Mouse (Mus musculus) neural tube, embryonic 11.5 days (tissue): ENCODE measurements around the gene Arhgef28. TPM values are rescaled to one million over a fixed set of nuclear protein-coding genes. Genes with fewer than 3 reads are reported as not detected.

Experiments
- ATAC-seq: fragments of 200-750 bp; cut with Nextera tagmentation; 2 replicates; pipeline ENCODE4 v1.8.0; 2017; ENCODE audit warnings: moderate number of reproducible peaks, mild to moderate bottlenecking, moderate TSS enrichment, moderate library complexity; ENCODE audit not compliant: insufficient read depth, low FRiP score, low TSS enrichment
- DNase-seq: peaks from one replicate; pipeline ENCODE4 v3.0.0-alpha.2; 2015; ENCODE audit warnings: low spot score
- H3K27ac ChIP-seq: fragments of 300-500 bp; sonication (generic); 2 replicates; pipeline ENCODE4 v1.5.1; 2014; ENCODE audit warnings: low read depth, mild to moderate bottlenecking, low read length
- H3K27me3 ChIP-seq: fragments of 300-500 bp; sonication (generic); 2 replicates; pipeline ENCODE4 v1.6.1; 2014; ENCODE audit warnings: mild to moderate bottlenecking, low read length, mixed read lengths; ENCODE audit not compliant: control insufficient read depth, insufficient read depth
- H3K36me3 ChIP-seq: fragments of 300-500 bp; sonication (generic); 2 replicates; pipeline ENCODE4 v1.6.1; 2014; ENCODE audit warnings: mild to moderate bottlenecking, low read length, moderate library complexity, mixed read lengths; ENCODE audit not compliant: control insufficient read depth, insufficient read depth
- H3K4me1 ChIP-seq: fragments of 300-500 bp; sonication (generic); 2 replicates; pipeline ENCODE4 v1.6.1; 2014; ENCODE audit warnings: low read length, mixed read lengths; ENCODE audit not compliant: control insufficient read depth, insufficient read depth
- H3K4me2 ChIP-seq: fragments of 300-500 bp; sonication (generic); 2 replicates; pipeline ENCODE4 v1.6.1; 2014; ENCODE audit warnings: low read depth, mild to moderate bottlenecking, moderate library complexity
- H3K4me3 ChIP-seq: fragments of 300-500 bp; sonication (generic); 2 replicates; pipeline ENCODE4 v1.5.1; 2014; ENCODE audit warnings: low read depth, low read length
- H3K9ac ChIP-seq: fragments of 300-500 bp; sonication (generic); 2 replicates; pipeline ENCODE4 v1.6.1; 2014; ENCODE audit warnings: mild to moderate bottlenecking, low read length
- H3K9me3 ChIP-seq: fragments of 300-500 bp; sonication (generic); 2 replicates; pipeline ENCODE4 v1.6.1; 2016; ENCODE audit warnings: low read length; ENCODE audit not compliant: control insufficient read depth
- WGBS: fragments of 180-500 bp; shearing (Covaris S2); extraction: QIAGEN DNeasy Blood & Tissue Kit; methylation state at CpG from one replicate; pipeline ENCODE4 v1.1.7; 2014; 5-methylcytosine and 5-hydroxymethylcytosine counted together
- polyA plus RNA-seq: library from polyadenylated mRNA; unstranded; fragments of >200 nt; fragmentation: Nextera tagmentation; extraction: Ambion mirVana; gene quantifications from 2 replicates; pipeline ENCODE4 v1.2.1, GENCODE M21; 2014

The Arhgef28 gene
- polyA plus RNA-seq, 1 experiment from 2014 or later, result 7.7 TPM

- Histone ChIP-seq H3K9me3 (no peaks in the 10 kb centered on the region), H3K4me2 (no peak overlapping the region), H3K36me3 (no peaks in the 10 kb centered on the region), H3K27ac (no peak overlapping the region), H3K27me3 (no peaks in the 10 kb centered on the region), H3K4me1 (no peaks in the 10 kb centered on the region), H3K4me3 (no peak overlapping the region), H3K9ac (no peak overlapping the region)
- ATAC-seq (no peak), DNase-seq (no peak)
- WGBS, result 79% methylated on average over 10 of the region's 10 CpGs
These were observed 13.6 kb downstream of the Arhgef28 start for GRCm38 (mm10) chr13:98192596-98192995.

DNA sequence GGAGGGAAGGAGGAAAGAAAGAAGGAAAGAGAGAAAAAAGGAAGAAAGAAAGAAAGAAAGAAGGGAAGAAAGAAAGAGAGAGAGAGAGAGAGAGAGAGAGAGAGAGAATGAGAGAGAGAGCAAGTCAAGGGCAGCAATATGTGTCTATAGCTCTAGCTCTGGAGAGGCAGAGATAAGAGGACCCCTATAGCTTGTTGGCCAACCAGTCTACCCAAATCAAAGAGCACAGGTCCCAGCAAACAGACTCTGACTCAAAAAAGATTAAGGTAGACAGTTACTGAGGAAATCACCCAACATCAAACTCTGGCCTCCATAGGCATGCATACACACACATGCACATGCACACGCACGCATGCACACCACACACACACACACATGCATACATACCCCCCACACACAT lies 17.7 kb downstream of the Arhgef28 start:
- no peaks in the 10 kb centered on the region for H3K9me3 ChIP-seq
- no peaks in the 10 kb centered on the region for H3K36me3 ChIP-seq
- H3K27me3 ChIP-seq, result no peaks in the 10 kb centered on the region
- DNase-seq (no peak), ATAC-seq (no peak)
- no peak overlapping the region for H3K27ac ChIP-seq
- WGBS, result 94% methylated on average over 2 of the region's 2 CpGs
- H3K4me3 ChIP-seq, result no peak overlapping the region
- no peak overlapping the region for H3K9ac ChIP-seq
- H3K4me2 ChIP-seq, result no peak overlapping the region
- H3K4me1 ChIP-seq, result no peaks in the 10 kb centered on the region

DNA sequence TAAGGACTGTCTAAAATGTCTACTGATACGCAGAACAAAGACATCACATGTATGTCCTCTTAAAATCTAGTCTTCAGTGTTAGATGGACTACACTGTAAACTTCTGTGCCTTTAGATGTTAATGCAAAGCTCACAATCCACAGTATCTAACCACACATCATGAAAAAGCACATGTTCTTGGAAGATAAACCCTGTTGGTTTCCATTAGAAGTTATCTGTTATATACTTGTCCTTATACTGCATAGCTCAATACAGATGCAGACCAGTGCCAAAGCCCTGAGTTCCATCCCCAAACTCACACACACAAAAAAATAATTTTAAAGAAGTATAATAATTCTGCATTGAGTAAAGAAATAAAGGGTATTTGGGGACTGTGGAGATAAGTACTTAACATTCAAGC lies 18.3 kb downstream of the Arhgef28 start:
- Histone ChIP-seq H3K9ac (no peak overlapping the region), H3K27me3 (no peaks in the 10 kb centered on the region), H3K9me3 (no peaks in the 10 kb centered on the region), H3K36me3 (no peaks in the 10 kb centered on the region), H3K27ac (no peak overlapping the region), H3K4me2 (no peak overlapping the region), H3K4me1 (no peaks in the 10 kb centered on the region), H3K4me3 (no peak overlapping the region)
- no peak for ATAC-seq
- 92% methylated on average over 1 of the region's 1 CpGs for WGBS
- DNase-seq, result no peak

- no peak overlapping the region for H3K27ac ChIP-seq
- no peak overlapping the region for H3K9ac ChIP-seq
- DNase-seq, result no peak
- ATAC-seq, result no peak
- no peak overlapping the region for H3K4me2 ChIP-seq
- no peak overlapping the region for H3K4me3 ChIP-seq
- H3K9me3 ChIP-seq, result no peaks in the 10 kb centered on the region
- no peaks in the 10 kb centered on the region for H3K36me3 ChIP-seq
- no peaks in the 10 kb centered on the region for H3K4me1 ChIP-seq
- H3K27me3 ChIP-seq, result no peaks in the 10 kb centered on the region
- WGBS, result 77% methylated on average over 5 of the region's 5 CpGs
These were observed 20.1 kb downstream of the Arhgef28 start for GRCm38 (mm10) chr13:98186179-98186578.

- no peaks in the 10 kb centered on the region for H3K27me3 ChIP-seq
- WGBS, result 31% methylated on average over 3 of the region's 3 CpGs
- H3K4me2 ChIP-seq, result no peak overlapping the region
- H3K27ac ChIP-seq, result no peak overlapping the region
- H3K9ac ChIP-seq, result no peak overlapping the region
- DNase-seq (no peak), ATAC-seq (no peak)
- H3K9me3 ChIP-seq, result no peaks in the 10 kb centered on the region
- no peaks in the 10 kb centered on the region for H3K4me1 ChIP-seq
- H3K36me3 ChIP-seq, result no peaks in the 10 kb centered on the region
- no peak overlapping the region for H3K4me3 ChIP-seq
These were observed 21.6 kb downstream of the Arhgef28 start for GRCm38 (mm10) chr13:98184632-98185031.

GRCm38 (mm10) chr13:98183157-98183878 lies 22.9 kb downstream of the Arhgef28 start:
- no peak for DNase-seq
- no peak for ATAC-seq
- H3K27me3 ChIP-seq, result no peaks in the 10 kb centered on the region
- no peak overlapping the region for H3K4me2 ChIP-seq
- H3K27ac ChIP-seq, result no peak overlapping the region
- no peak overlapping the region for H3K9ac ChIP-seq
- H3K4me3 ChIP-seq, result no peak overlapping the region
- H3K36me3 ChIP-seq, result no peaks in the 10 kb centered on the region
- H3K4me1 ChIP-seq, result no peaks in the 10 kb centered on the region
- H3K9me3 ChIP-seq, result no peaks in the 10 kb centered on the region
- 88% methylated on average over 21 of the region's 21 CpGs for WGBS

DNA sequence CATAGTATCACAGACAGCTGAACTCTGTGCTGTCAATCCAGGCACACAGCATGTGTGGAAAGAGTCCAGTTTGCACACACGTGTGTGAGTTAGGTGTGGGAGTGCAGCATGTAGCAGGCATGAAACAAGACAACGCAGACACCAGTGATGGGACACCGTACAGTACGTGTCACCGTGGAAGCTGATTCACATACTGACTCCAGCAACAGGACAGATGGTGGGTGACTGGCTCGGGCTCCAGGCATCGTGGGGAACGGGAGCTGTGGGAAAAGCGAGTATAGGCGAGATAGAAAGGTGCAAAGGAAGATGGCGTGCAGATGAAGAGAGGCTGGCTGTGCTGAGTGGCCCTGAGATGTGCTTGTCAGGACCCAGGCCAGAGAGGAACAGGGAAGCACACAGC lies 23.9 kb downstream of the Arhgef28 start:
- ATAC-seq (no peak), DNase-seq (no peak)
- Histone ChIP-seq H3K27ac (no peak overlapping the region), H3K9ac (no peak overlapping the region), H3K4me3 (no peak overlapping the region), H3K27me3 (no peaks in the 10 kb centered on the region), H3K4me2 (no peak overlapping the region), H3K36me3 (no peaks in the 10 kb centered on the region), H3K9me3 (no peaks in the 10 kb centered on the region), H3K4me1 (no peaks in the 10 kb centered on the region)
- WGBS, result 94% methylated on average over 11 of the region's 11 CpGs

DNA sequence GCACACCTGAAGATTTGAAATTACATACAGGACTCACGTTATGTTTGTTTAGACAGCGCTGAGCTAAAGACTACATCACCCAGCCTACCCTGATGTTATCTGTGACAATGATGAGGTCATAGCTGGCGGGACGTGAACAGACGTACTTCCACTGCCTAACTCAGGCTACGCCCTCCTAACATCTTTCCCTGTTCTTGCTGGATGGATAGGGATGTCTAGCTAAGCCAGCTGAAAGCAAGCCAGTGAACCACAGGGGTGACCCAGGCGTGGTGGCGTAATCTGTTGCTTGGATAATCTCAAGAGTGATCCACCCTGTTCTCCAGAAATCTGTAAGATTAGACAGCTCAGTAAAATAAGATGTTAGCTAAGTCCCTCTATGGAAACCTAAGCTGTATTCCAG lies 25.6 kb downstream of the Arhgef28 start:
- 91% methylated on average over 8 of the region's 8 CpGs for WGBS
- DNase-seq, result no peak
- no peak overlapping the region for H3K4me2 ChIP-seq

DNA sequence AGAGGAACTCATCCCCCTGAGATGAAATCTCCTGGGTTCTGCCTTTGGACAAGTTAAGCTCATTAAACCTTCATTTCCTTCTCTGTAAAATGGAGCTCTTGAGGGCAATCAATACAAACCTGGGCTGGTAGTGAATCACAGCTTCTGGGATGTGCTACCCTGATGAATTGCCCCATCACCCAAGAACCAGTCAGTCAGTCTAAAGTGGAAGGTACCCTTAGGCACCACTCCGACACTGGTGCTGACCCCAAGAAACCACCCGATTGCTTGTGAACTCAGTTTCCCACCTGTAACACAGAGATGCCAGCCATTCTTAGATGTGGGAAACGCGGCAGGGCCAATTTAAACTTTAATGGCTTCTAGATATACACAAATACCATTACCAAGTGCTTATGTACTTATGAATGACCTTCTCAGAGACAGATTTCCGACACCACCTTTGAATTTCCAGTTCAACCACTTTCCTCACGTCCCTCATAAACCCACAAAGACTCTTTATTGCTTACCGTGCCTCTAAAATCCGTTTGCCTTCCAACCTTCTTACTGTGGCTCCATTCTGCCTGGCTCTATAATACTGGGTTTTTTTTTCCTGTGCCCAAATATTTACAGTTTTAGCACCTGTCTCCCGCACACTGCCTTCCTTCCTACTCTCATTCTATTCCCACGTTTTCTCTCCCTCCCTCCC lies 30.8 kb downstream of the Arhgef28 start:
- H3K9me3 ChIP-seq, result no peaks in the 10 kb centered on the region
- no peaks in the 10 kb centered on the region for H3K27me3 ChIP-seq
- 84% methylated on average over 10 of the region's 10 CpGs for WGBS
- ATAC-seq, result no peak
- H3K4me2 ChIP-seq, result no peak overlapping the region
- H3K4me1 ChIP-seq, result 0 out of 2 replicates have a peak, but pooled peaks cover 2% of the 10 kb centered on the region
- no peak overlapping the region for H3K9ac ChIP-seq
- no peak overlapping the region for H3K4me3 ChIP-seq
- no peaks in the 10 kb centered on the region for H3K36me3 ChIP-seq
- H3K27ac ChIP-seq, result no peak overlapping the region
- DNase-seq, result no peak

More for the DNA sequence above, 25.6 kb downstream of the Arhgef28 start:
- H3K27me3 ChIP-seq, result no peaks in the 10 kb centered on the region
- no peak overlapping the region for H3K9ac ChIP-seq
- no peaks in the 10 kb centered on the region for H3K36me3 ChIP-seq
- H3K4me1 ChIP-seq, result no peaks in the 10 kb centered on the region
- no peak overlapping the region for H3K27ac ChIP-seq
- no peaks in the 10 kb centered on the region for H3K9me3 ChIP-seq
- H3K4me3 ChIP-seq, result no peak overlapping the region
- ATAC-seq, result no peak
